In genomic region chr13:112985605-112986450, GRCm38 (mm10) we compare ENCODE assay signal across 11 mouse cellular contexts. TPM values are rescaled to one million over a fixed set of nuclear protein-coding genes. Genes with fewer than 3 reads are reported as not detected.
DNase-seq lines count a peak whose midpoint lies in the region; ATAC-seq lines count a peak whose summit lies in the region.
"Had no signal": no experiment of that assay in that cellular context is flagged by ENCODE, and none has a peak within 500 bp of the region (broad histone marks: within the 10 kb centered on the region; RNA-seq: fewer than 3 reads in every experiment).

No protein-coding gene starts in this region.

- peak overlapping the region; percentile 96; the same call in 1 of the 2 replicates for H3K4me2 ChIP-seq in kidney, embryonic 14.5 days (replicated peaks; ENCODE audit: low read depth, low read length)
- H3K4me2 ChIP-seq in forebrain, embryonic 13.5 days: peak overlapping the region; percentile 97
- peak overlapping the region; percentile 79 for H3K4me2 ChIP-seq in midbrain, embryonic 13.5 days (replicated peaks)

- H3K4me1 ChIP-seq in kidney, embryonic 14.5 days (ENCODE audit: control insufficient read depth, insufficient read depth, low read length): peaks cover 30% of the 10 kb centered on the region
- peaks cover 46% of the 10 kb centered on the region for H3K4me1 ChIP-seq in forebrain, embryonic 13.5 days
- H3K4me1 ChIP-seq in midbrain, embryonic 13.5 days (replicated peaks): peaks cover 43% of the 10 kb centered on the region

- peaks cover 49% of the 10 kb centered on the region for H3K27me3 ChIP-seq in kidney, embryonic 14.5 days (ENCODE audit: control insufficient read depth, insufficient read depth, low read length)
- peaks cover 81% of the 10 kb centered on the region for H3K27me3 ChIP-seq in forebrain, embryonic 13.5 days
- peaks cover 72% of the 10 kb centered on the region for H3K27me3 ChIP-seq in midbrain, embryonic 13.5 days

- DNase-seq in kidney, adult 9 months: no peak
- DNase-seq in R1 (ENCODE audit: low read depth, low spot score): peak; percentile 95
- no peak for DNase-seq in c-Kit-positive CD71-positive TER-119-positive erythroid progenitor cells, embryonic 14.5 days (ENCODE audit: low spot score)
- DNase-seq in urinary bladder, adult 18-20 months (ENCODE audit: low spot score in 2 of 2): no peak
- DNase-seq: adrenal gland, postnatal 36 days; lung, adult 2 months had no signal

- no peak overlapping the region for H3K9ac ChIP-seq in kidney, embryonic 14.5 days (ENCODE audit: low read depth, low read length)
- H3K9ac ChIP-seq in forebrain, embryonic 13.5 days: peak overlapping the region; percentile 21; the same call in 1 of the 2 replicates
- no peak overlapping the region for H3K9ac ChIP-seq in midbrain, embryonic 13.5 days (replicated peaks)
- H3K9ac ChIP-seq: heart, embryonic 15.5 days had no signal

- no peaks in the 10 kb centered on the region for H3K36me3 ChIP-seq in kidney, embryonic 14.5 days (ENCODE audit: control insufficient read depth, insufficient read depth, low read length)
- no peaks in the 10 kb centered on the region for H3K36me3 ChIP-seq in forebrain, embryonic 13.5 days (ENCODE audit: poor library complexity, severe bottlenecking)
- H3K36me3 ChIP-seq in midbrain, embryonic 13.5 days: no peaks in the 10 kb centered on the region
- H3K36me3 ChIP-seq: heart, embryonic 15.5 days had no signal

- H3K4me3 ChIP-seq in kidney, embryonic 14.5 days (ENCODE audit: low read length): peak overlapping the region; percentile 53; the same call in 1 of the 2 replicates
- peak overlapping the region; percentile 51 for H3K4me3 ChIP-seq in forebrain, embryonic 13.5 days
- peak overlapping the region; percentile 45 for H3K4me3 ChIP-seq in midbrain, embryonic 13.5 days (replicated peaks)

- ATAC-seq in kidney, embryonic 14.5 days (ENCODE audit: low FRiP score, low TSS enrichment): no peak
- ATAC-seq in forebrain, embryonic 13.5 days: peak; percentile 9; the same call in 1 of the 2 replicates
- peak; percentile 65 for ATAC-seq in midbrain, embryonic 13.5 days
- ATAC-seq in granulocyte monocyte progenitor cell, adult 5-6 weeks (replicated peaks; ENCODE audit: poor library complexity, severe bottlenecking): no peak

- no peaks in the 10 kb centered on the region for H3K9me3 ChIP-seq in kidney, embryonic 14.5 days (ENCODE audit: control insufficient read depth, low read length)
- no peaks in the 10 kb centered on the region for H3K9me3 ChIP-seq in forebrain, embryonic 13.5 days (replicated peaks)
- H3K9me3 ChIP-seq in midbrain, embryonic 13.5 days: no peaks in the 10 kb centered on the region
- H3K9me3 ChIP-seq: heart, embryonic 15.5 days had no signal

- WGBS in kidney, embryonic 14.5 days: 7% methylated on average over 18 of the region's 18 CpGs
- WGBS in forebrain, embryonic 13.5 days: 3% methylated on average over 18 of the region's 18 CpGs
- under 1% methylated on average over 18 of the region's 18 CpGs for WGBS in midbrain, embryonic 13.5 days

- no peak overlapping the region for H3K27ac ChIP-seq in kidney, embryonic 14.5 days (ENCODE audit: low read depth, low read length)
- no peak overlapping the region for H3K27ac ChIP-seq in forebrain, embryonic 13.5 days
- peak overlapping the region; percentile 10; the same call in 1 of the 2 replicates for H3K27ac ChIP-seq in midbrain, embryonic 13.5 days
- H3K27ac ChIP-seq: heart, embryonic 15.5 days had no signal

RNA-seq across cellular contexts. Expression of gene Ccno, which starts 1.8 kb away (rescaled TPM):
- polyA plus RNA-seq in kidney, embryonic 14.5 days (2014; fragmentation: Nextera tagmentation; extraction: Ambion mirVana): 0.17 and 0.55 TPM in 2 replicates
- 1.9 and 4.4 TPM in 2 replicates for polyA plus RNA-seq in forebrain, embryonic 13.5 days (2015; fragmentation: Nextera tagmentation; extraction: Ambion mirVana)
- 0.66 and 2.4 TPM in 2 replicates for polyA plus RNA-seq in midbrain, embryonic 13.5 days (2015; fragmentation: Nextera tagmentation; extraction: Ambion mirVana)
- 1.7 TPM in 1 of 2 replicates, not detected in the other for total RNA-seq in granulocyte monocyte progenitor cell, adult 5-6 weeks (2014; fragmentation: Nextera tagmentation)
- 1.3 and 6.3 TPM in 2 replicates for total RNA-seq in granulocyte monocyte progenitor cell, adult 5-6 weeks (2017)

RNA-seq across cellular contexts. Expression of gene Mcidas, which starts 7.8 kb away (rescaled TPM):
- polyA plus RNA-seq in kidney, embryonic 14.5 days (2014; fragmentation: Nextera tagmentation; extraction: Ambion mirVana): not detected in 2 replicates
- 1.4 and 2.4 TPM in 2 replicates for polyA plus RNA-seq in forebrain, embryonic 13.5 days (2015; fragmentation: Nextera tagmentation; extraction: Ambion mirVana)
- 0.35 and 0.89 TPM in 2 replicates for polyA plus RNA-seq in midbrain, embryonic 13.5 days (2015; fragmentation: Nextera tagmentation; extraction: Ambion mirVana)
- not detected in 2 replicates for total RNA-seq in granulocyte monocyte progenitor cell, adult 5-6 weeks (2014; fragmentation: Nextera tagmentation)
- total RNA-seq in granulocyte monocyte progenitor cell, adult 5-6 weeks (2017): not detected in 2 replicates
- total RNA-seq: adrenal gland, postnatal 36 days had no signal

RNA-seq across cellular contexts. Expression of gene Cdc20b, which starts 49.1 kb away (rescaled TPM):
- not detected in 2 replicates for polyA plus RNA-seq in kidney, embryonic 14.5 days (2014; fragmentation: Nextera tagmentation; extraction: Ambion mirVana)
- polyA plus RNA-seq in forebrain, embryonic 13.5 days (2015; fragmentation: Nextera tagmentation; extraction: Ambion mirVana): 0.63 and 0.92 TPM in 2 replicates
- 0.35 and 0.50 TPM in 2 replicates for polyA plus RNA-seq in midbrain, embryonic 13.5 days (2015; fragmentation: Nextera tagmentation; extraction: Ambion mirVana)
- not detected in 2 replicates for total RNA-seq in granulocyte monocyte progenitor cell, adult 5-6 weeks (2014; fragmentation: Nextera tagmentation)
- not detected in 2 replicates for total RNA-seq in granulocyte monocyte progenitor cell, adult 5-6 weeks (2017)
- total RNA-seq: adrenal gland, postnatal 36 days had no signal

RNA-seq across cellular contexts. Expression of gene Dhx29, which starts 58.6 kb away (rescaled TPM):
- 14.7 and 24.8 TPM in 2 replicates for polyA plus RNA-seq in kidney, embryonic 14.5 days (2014; fragmentation: Nextera tagmentation; extraction: Ambion mirVana)
- polyA plus RNA-seq in forebrain, embryonic 13.5 days (2015; fragmentation: Nextera tagmentation; extraction: Ambion mirVana): 29.8 and 30.8 TPM in 2 replicates
- 32.1 and 33.2 TPM in 2 replicates for polyA plus RNA-seq in midbrain, embryonic 13.5 days (2015; fragmentation: Nextera tagmentation; extraction: Ambion mirVana)
- 14.8 and 16.9 TPM in 2 replicates for total RNA-seq in granulocyte monocyte progenitor cell, adult 5-6 weeks (2014; fragmentation: Nextera tagmentation)
- 25.6 and 29.3 TPM in 2 replicates for total RNA-seq in granulocyte monocyte progenitor cell, adult 5-6 weeks (2017)

RNA-seq across cellular contexts. Expression of gene Mtrex, which starts 58.6 kb away (rescaled TPM):
- polyA plus RNA-seq in kidney, embryonic 14.5 days (2014; fragmentation: Nextera tagmentation; extraction: Ambion mirVana): 60.5 and 86.4 TPM in 2 replicates
- 72.0 and 76.7 TPM in 2 replicates for polyA plus RNA-seq in forebrain, embryonic 13.5 days (2015; fragmentation: Nextera tagmentation; extraction: Ambion mirVana)
- 73.2 and 76.6 TPM in 2 replicates for polyA plus RNA-seq in midbrain, embryonic 13.5 days (2015; fragmentation: Nextera tagmentation; extraction: Ambion mirVana)
- total RNA-seq in granulocyte monocyte progenitor cell, adult 5-6 weeks (2014; fragmentation: Nextera tagmentation): 37.9 and 50.1 TPM in 2 replicates
- 72.6 and 84.6 TPM in 2 replicates for total RNA-seq in granulocyte monocyte progenitor cell, adult 5-6 weeks (2017)

Comparison
In these comparisons a context has a peak if more than half of its experiments do, and no peak if none do; other contexts are left out.
1. ATAC-seq: peak in forebrain, embryonic 13.5 days (single experiment) and midbrain, embryonic 13.5 days (single experiment); none in kidney, embryonic 14.5 days (single experiment) and granulocyte monocyte progenitor cell, adult 5-6 weeks (single experiment).
2. Peak in every context shown above with its lines, with median percentiles within 50 percentile points of each other: H3K4me2 ChIP-seq and H3K4me3 ChIP-seq.